Mouse (Mus musculus) lung, embryonic 14.5 days (tissue): Measurements from ENCODE around the gene Eif2ak3. TPM values are rescaled to one million over a fixed set of nuclear protein-coding genes. Genes with fewer than 3 reads are reported as not detected.

Experiments used
- ATAC-seq: fragments of 200-750 bp; cut with Nextera tagmentation; 2 replicates; pipeline ENCODE4 v1.8.0; 2017; ENCODE audit warnings: mild to moderate bottlenecking, moderate TSS enrichment, moderate library complexity; ENCODE audit not compliant: insufficient read depth
- DNase-seq: peaks from one replicate; pipeline ENCODE4 v3.0.0-alpha.2; 2015
- H3K27ac ChIP-seq: fragments of 300-500 bp; sonication (generic); 2 replicates; pipeline ENCODE4 v1.5.1; 2014; ENCODE audit warnings: low read depth, mild to moderate bottlenecking, moderate library complexity
- H3K27me3 ChIP-seq: fragments of 300-500 bp; sonication (generic); 2 replicates; pipeline ENCODE4 v1.6.1; 2014; ENCODE audit warnings: low read length, control low read depth; ENCODE audit not compliant: insufficient read depth
- H3K36me3 ChIP-seq: fragments of 300-500 bp; sonication (generic); 2 replicates; pipeline ENCODE4 v1.6.1; 2014; ENCODE audit warnings: control low read depth; ENCODE audit not compliant: insufficient read depth
- H3K4me1 ChIP-seq: fragments of 300-500 bp; sonication (generic); 2 replicates; pipeline ENCODE4 v1.6.1; 2014; ENCODE audit warnings: antibody characterized with exemption, control low read depth; ENCODE audit not compliant: insufficient read depth
- H3K4me2 ChIP-seq: fragments of 300-500 bp; sonication (generic); 2 replicates; pipeline ENCODE4 v1.6.1; 2014; ENCODE audit warnings: mild to moderate bottlenecking
- H3K4me3 ChIP-seq: fragments of 300-500 bp; sonication (generic); 2 replicates; pipeline ENCODE4 v1.5.1; 2014; ENCODE audit warnings: low read depth, low read length
- H3K9ac ChIP-seq: fragments of 300-500 bp; sonication (generic); 2 replicates; pipeline ENCODE4 v1.6.1; 2014
- H3K9me3 ChIP-seq: fragments of 300-500 bp; sonication (generic); 2 replicates; pipeline ENCODE4 v1.6.1; 2016; ENCODE audit warnings: low read depth, low read length, control low read depth
- CTCF ChIP-seq: IDR thresholded peaks from 2 replicates; pipeline ENCODE4 v1.5.1; 2016; ENCODE audit warnings: antibody characterized with exemption, low read depth
- WGBS: fragments of 180-500 bp; shearing (Covaris S2); extraction: QIAGEN DNeasy Blood & Tissue Kit; methylation state at CpG from one replicate; pipeline ENCODE4 v1.1.7; 2014; 5-methylcytosine and 5-hydroxymethylcytosine counted together
- polyA plus RNA-seq: library from polyadenylated mRNA; unstranded; fragments of >200 nt; fragmentation: Nextera tagmentation; extraction: Ambion mirVana; gene quantifications from 2 replicates; pipeline ENCODE4 v1.2.1, GENCODE M21; 2014

Eif2ak3 gene
- polyA plus RNA-seq, 1 experiment from 2014 or later, result 9.7 TPM

- no peaks in the 10 kb centered on the region for H3K9me3 ChIP-seq
- no peak for TF ChIP-seq CTCF
- ATAC-seq (no peak), DNase-seq (no peak)
- 61% methylated on average over 7 of the region's 7 CpGs for WGBS
- no peak overlapping the region for H3K9ac ChIP-seq
- 0 out of 2 replicates have a peak, but pooled peaks cover 6% of the 10 kb centered on the region for H3K36me3 ChIP-seq
- no peak overlapping the region for H3K4me3 ChIP-seq
- no peak overlapping the region for H3K4me2 ChIP-seq
- no peaks in the 10 kb centered on the region; the same call in 1 of the 2 replicates for H3K4me1 ChIP-seq
- H3K27me3 ChIP-seq, result no peaks in the 10 kb centered on the region
- no peak overlapping the region for H3K27ac ChIP-seq
Observed at GRCm38 (mm10) chr6:70872570-70872969, 28.3 kb downstream of the Eif2ak3 start.

GRCm38 (mm10) chr6:70874035-70874775 is 29.9 kb downstream of the Eif2ak3 start:
- ATAC-seq (no peak), DNase-seq (no peak)
- Histone ChIP-seq H3K27me3 (no peaks in the 10 kb centered on the region), H3K9ac (no peak overlapping the region), H3K4me3 (no peak overlapping the region), H3K9me3 (no peaks in the 10 kb centered on the region), H3K4me1 (no peaks in the 10 kb centered on the region; the same call in 1 of the 2 replicates), H3K27ac (no peak overlapping the region), H3K4me2 (no peak overlapping the region), H3K36me3 (peaks cover 10% of the 10 kb centered on the region; the same call in 1 of the 2 replicates)
- 70% methylated on average over 5 of the region's 5 CpGs for WGBS
- peak; percentile 40 for TF ChIP-seq CTCF

- peaks cover 15% of the 10 kb centered on the region; the same call in 1 of the 2 replicates for H3K36me3 ChIP-seq
- ATAC-seq (no peak), DNase-seq (no peak)
- H3K27me3 ChIP-seq, result no peaks in the 10 kb centered on the region
- no peak overlapping the region for H3K4me2 ChIP-seq
- 88% methylated on average over 1 of the region's 1 CpGs for WGBS
- H3K4me1 ChIP-seq, result no peaks in the 10 kb centered on the region; the same call in 1 of the 2 replicates
- no peak overlapping the region for H3K27ac ChIP-seq
- H3K9me3 ChIP-seq, result no peaks in the 10 kb centered on the region
- no peak for TF ChIP-seq CTCF
- no peak overlapping the region for H3K4me3 ChIP-seq
- no peak overlapping the region for H3K9ac ChIP-seq
Observed at GRCm38 (mm10) chr6:70875017-70875416, 30.7 kb downstream of the Eif2ak3 start.

GRCm38 (mm10) chr6:70880714-70881304 is 36.5 kb downstream of the Eif2ak3 start:
- Histone ChIP-seq H3K27me3 (no peaks in the 10 kb centered on the region), H3K4me1 (no peaks in the 10 kb centered on the region), H3K4me2 (no peak overlapping the region), H3K27ac (no peak overlapping the region), H3K36me3 (peaks cover 52% of the 10 kb centered on the region), H3K4me3 (no peak overlapping the region), H3K9ac (no peak overlapping the region), H3K9me3 (no peaks in the 10 kb centered on the region)
- TF ChIP-seq CTCF, result peak; percentile 93
- peak; percentile 91 for DNase-seq
- ATAC-seq, result peak; percentile 62; the same call in 1 of the 2 replicates
- 11% methylated on average over 5 of the region's 5 CpGs for WGBS

GRCm38 (mm10) chr6:70887993-70888392 is 43.7 kb downstream of the Eif2ak3 start:
- TF ChIP-seq CTCF, result no peak
- WGBS, result 88% methylated on average over 11 of the region's 11 CpGs
- Histone ChIP-seq H3K9me3 (no peaks in the 10 kb centered on the region), H3K27me3 (no peaks in the 10 kb centered on the region), H3K9ac (no peak overlapping the region), H3K4me1 (no peaks in the 10 kb centered on the region), H3K27ac (no peak overlapping the region), H3K4me2 (no peak overlapping the region), H3K4me3 (no peak overlapping the region), H3K36me3 (peaks cover 80% of the 10 kb centered on the region)
- DNase-seq (no peak), ATAC-seq (no peak)

GRCm38 (mm10) chr6:70898166-70898565 is 53.9 kb downstream of the Eif2ak3 start:
- H3K36me3 ChIP-seq, result peaks cover 58% of the 10 kb centered on the region
- no peak for TF ChIP-seq CTCF
- H3K9ac ChIP-seq, result no peak overlapping the region
- H3K27ac ChIP-seq, result no peak overlapping the region
- no peaks in the 10 kb centered on the region for H3K27me3 ChIP-seq
- 79% methylated on average over 6 of the region's 6 CpGs for WGBS
- H3K4me1 ChIP-seq, result no peaks in the 10 kb centered on the region
- no peak overlapping the region for H3K4me3 ChIP-seq
- no peaks in the 10 kb centered on the region for H3K9me3 ChIP-seq
- no peak overlapping the region for H3K4me2 ChIP-seq
- DNase-seq, result no peak
- no peak for ATAC-seq

- Histone ChIP-seq H3K36me3 (peaks cover 61% of the 10 kb centered on the region), H3K27me3 (no peaks in the 10 kb centered on the region), H3K27ac (no peak overlapping the region), H3K4me1 (no peaks in the 10 kb centered on the region), H3K9ac (no peak overlapping the region), H3K4me2 (no peak overlapping the region), H3K4me3 (no peak overlapping the region), H3K9me3 (no peaks in the 10 kb centered on the region)
- no peak for DNase-seq
- no peak for ATAC-seq
- TF ChIP-seq CTCF, result no peak
- 65% methylated on average over 8 of the region's 8 CpGs for WGBS
Observed at GRCm38 (mm10) chr6:70899594-70900003, 55.3 kb downstream of the Eif2ak3 start.
